Mouse (Mus musculus): ENCODE measurements at regions not wholly inside any gene's neighbourhood (a gene's known extent, or its start where the extent isn't known, plus 50 kb on each side); places are given as distances from the start of the nearest gene placed in this dataset.

- H3K36me3 ChIP-seq = no peaks in the 10 kb centered on the region
- H3K9me3 ChIP-seq = no peaks in the 10 kb centered on the region
- H3K27ac ChIP-seq = no peak overlapping the region
- H3K9ac ChIP-seq = no peak overlapping the region
- H3K4me1 ChIP-seq = 0 out of 2 replicates have a peak, but pooled peaks cover 5% of the 10 kb centered on the region
- WGBS = 89% methylated on average over 5 of the region's 5 CpGs
- H3K27me3 ChIP-seq = no peaks in the 10 kb centered on the region
- no peak for ATAC-seq (ENCODE audit: insufficient number of reproducible peaks, insufficient read depth, low FRiP score, low TSS enrichment, low read depth)
- no peak overlapping the region for H3K4me3 ChIP-seq
- no peak overlapping the region for H3K4me2 ChIP-seq
Observed at GRCm38 (mm10) chr2:170255997-170256396, 108.1 kb upstream of the Zfp217 start.

- no peak for ATAC-seq (ENCODE audit: insufficient number of reproducible peaks, insufficient read depth, low FRiP score, low TSS enrichment, low read depth)
Observed at GRCm38 (mm10) chr2:170255533-170255932, 107.6 kb upstream of the Zfp217 start.

DNA sequence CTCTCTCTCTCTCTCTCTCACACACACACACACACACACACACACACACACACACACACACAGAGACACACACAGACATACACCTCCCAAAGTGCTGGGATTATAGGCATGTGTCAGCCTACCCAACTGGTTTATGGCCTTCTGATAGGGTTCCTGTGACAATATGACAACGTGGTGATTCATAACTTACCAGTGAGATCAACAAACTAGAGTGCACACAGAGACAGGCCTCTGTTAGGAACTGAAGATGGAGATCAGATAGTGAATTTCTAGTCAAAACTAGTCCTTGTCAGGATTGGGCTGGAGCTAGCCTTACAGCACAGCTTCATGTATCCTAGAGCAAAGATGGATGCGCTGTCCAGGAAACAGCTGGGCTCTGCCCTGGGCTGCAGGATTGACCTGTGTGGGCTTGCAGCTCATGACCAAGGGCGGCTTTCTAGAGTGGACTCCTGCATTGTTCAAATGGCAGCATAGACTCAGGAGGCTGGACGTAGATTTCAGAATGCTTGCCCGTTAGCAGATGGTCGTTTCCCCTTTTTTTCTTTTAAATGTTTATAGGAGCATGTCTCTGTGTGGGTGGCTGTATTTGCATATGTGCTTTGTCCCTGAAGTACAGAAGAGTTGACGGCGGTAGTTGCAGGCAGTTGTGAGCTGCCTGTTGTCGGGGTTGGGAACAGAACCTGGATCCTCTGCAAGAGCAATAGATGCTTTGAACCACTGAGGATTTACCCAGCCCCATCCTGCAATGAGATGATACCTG lies 106.0 kb upstream of the Zfp217 start:
- no peaks in the 10 kb centered on the region for H3K27me3 ChIP-seq
- H3K4me3 ChIP-seq = no peak overlapping the region
- no peaks in the 10 kb centered on the region for H3K36me3 ChIP-seq
- H3K9ac ChIP-seq = no peak overlapping the region
- H3K9me3 ChIP-seq = no peaks in the 10 kb centered on the region
- H3K4me1 ChIP-seq = 0 out of 2 replicates have a peak, but pooled peaks cover 5% of the 10 kb centered on the region
- H3K27ac ChIP-seq = no peak overlapping the region
- no peak overlapping the region for H3K4me2 ChIP-seq
- no peak for ATAC-seq (ENCODE audit: insufficient number of reproducible peaks, insufficient read depth, low FRiP score, low TSS enrichment, low read depth)
- 80% methylated on average over 9 of the region's 9 CpGs for WGBS

More at GRCm38 (mm10) chr2:170255533-170255932, 107.6 kb upstream of the Zfp217 start:
- no peaks in the 10 kb centered on the region for H3K36me3 ChIP-seq
- no peaks in the 10 kb centered on the region for H3K27me3 ChIP-seq
- WGBS = 88% methylated on average over 2 of the region's 2 CpGs
- H3K4me3 ChIP-seq = no peak overlapping the region
- no peak overlapping the region for H3K9ac ChIP-seq
- H3K4me2 ChIP-seq = no peak overlapping the region
- no peaks in the 10 kb centered on the region for H3K9me3 ChIP-seq
- 0 out of 2 replicates have a peak, but pooled peaks cover 5% of the 10 kb centered on the region for H3K4me1 ChIP-seq
- no peak overlapping the region for H3K27ac ChIP-seq

DNA sequence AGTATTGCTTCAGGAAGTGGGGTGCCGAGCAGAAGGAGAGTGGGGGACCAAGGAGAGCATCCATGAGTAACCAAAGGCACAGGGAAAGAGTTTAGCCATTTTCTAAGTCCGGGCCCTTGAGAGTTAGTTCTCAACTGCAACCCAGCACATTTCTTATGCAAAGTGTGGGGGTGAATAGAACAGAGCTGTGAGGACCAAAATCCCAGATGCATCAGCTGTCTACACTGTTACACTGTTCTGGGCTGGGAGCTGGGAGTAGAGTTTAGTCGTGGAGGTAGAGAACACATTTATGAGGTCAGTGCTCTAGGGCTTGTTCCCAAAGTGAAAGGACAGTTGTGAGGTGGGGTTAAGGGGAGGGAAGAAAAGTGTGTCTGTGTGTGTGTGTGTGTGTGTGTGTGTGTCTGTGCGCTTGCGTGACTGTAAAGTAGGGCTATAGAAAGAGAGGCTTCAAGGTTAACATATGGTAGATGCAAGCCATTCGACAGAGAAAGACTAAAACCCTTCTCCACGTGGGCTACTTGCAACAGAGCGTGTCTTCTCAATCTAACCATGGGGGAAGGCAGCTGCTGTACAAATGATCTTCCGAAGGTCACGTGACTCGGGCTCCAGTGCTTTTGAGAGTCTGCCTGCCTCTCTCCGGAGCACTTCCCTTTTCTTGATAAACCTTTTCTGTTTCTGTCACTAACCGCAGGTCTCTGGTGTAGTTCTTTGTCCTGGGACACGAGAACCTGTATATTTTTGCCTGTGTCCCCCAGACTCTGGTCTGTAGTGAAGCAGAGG lies 104.5 kb upstream of the Zfp217 start:
- peaks cover 11% of the 10 kb centered on the region for H3K4me1 ChIP-seq
- no peak overlapping the region; the same call in 1 of the 2 replicates for H3K27ac ChIP-seq
- ATAC-seq (ENCODE audit: insufficient number of reproducible peaks, insufficient read depth, low FRiP score, low TSS enrichment, low read depth) = no peak
- no peaks in the 10 kb centered on the region for H3K36me3 ChIP-seq
- H3K9me3 ChIP-seq = no peaks in the 10 kb centered on the region
- no peak overlapping the region for H3K9ac ChIP-seq
- WGBS = 63% methylated on average over 14 of the region's 14 CpGs
- no peaks in the 10 kb centered on the region for H3K27me3 ChIP-seq
- no peak overlapping the region for H3K4me3 ChIP-seq
- no peak overlapping the region for H3K4me2 ChIP-seq

GRCm38 (mm10) chr2:170250680-170251079 lies 102.8 kb upstream of the Zfp217 start:
- 94% methylated on average over 2 of the region's 2 CpGs for WGBS

DNA sequence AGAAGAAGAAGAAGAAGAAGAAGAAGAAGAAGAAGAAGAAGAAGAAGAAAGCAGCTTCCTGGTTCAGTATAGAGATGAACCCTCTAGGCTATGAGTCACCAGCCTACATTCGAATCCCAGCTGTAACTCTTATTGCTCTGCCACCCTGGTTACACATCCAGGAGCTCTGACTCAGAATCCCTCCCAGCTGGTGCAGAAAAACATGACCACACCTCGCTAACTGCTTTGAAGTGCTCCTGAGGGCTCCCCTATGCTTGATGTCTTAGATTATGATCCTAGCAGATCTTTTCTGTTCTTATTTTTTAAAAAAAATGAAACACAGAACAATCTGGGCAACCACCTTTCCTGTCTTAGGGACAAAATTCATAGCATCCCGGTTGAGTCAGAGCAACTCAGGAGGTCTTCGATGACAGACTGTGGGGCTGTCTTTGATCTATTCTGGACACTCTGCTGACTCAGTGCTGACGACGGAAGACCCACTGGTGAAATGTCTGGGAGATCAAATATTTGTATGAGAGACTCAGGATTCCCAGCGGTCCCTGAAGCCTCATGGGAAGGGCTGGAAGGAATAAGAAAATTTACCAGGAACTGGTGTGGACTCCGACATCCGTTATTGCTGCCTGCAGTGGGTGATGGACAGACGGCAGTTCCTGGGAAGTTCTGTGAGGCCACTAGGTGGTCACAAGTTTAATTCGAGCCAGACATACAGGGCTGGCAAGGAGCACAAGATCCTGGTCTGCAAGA lies 100.0 kb upstream of the Zfp217 start:
- Histone ChIP-seq H3K36me3 (no peaks in the 10 kb centered on the region), H3K4me3 (no peak overlapping the region), H3K4me2 (no peak overlapping the region), H3K9ac (no peak overlapping the region), H3K4me1 (peaks cover 15% of the 10 kb centered on the region), H3K27ac (no peak overlapping the region), H3K27me3 (peaks cover 5% of the 10 kb centered on the region), H3K9me3 (no peaks in the 10 kb centered on the region)
- ATAC-seq (ENCODE audit: insufficient number of reproducible peaks, insufficient read depth, low FRiP score, low TSS enrichment, low read depth) = no peak
- 48% methylated on average over 11 of the region's 11 CpGs for WGBS

More at GRCm38 (mm10) chr2:170250680-170251079, 102.8 kb upstream of the Zfp217 start:
- Histone ChIP-seq H3K4me2 (no peak overlapping the region), H3K9me3 (no peaks in the 10 kb centered on the region), H3K27me3 (peaks cover 5% of the 10 kb centered on the region), H3K36me3 (no peaks in the 10 kb centered on the region), H3K4me3 (no peak overlapping the region), H3K4me1 (peaks cover 14% of the 10 kb centered on the region), H3K27ac (no peak overlapping the region), H3K9ac (no peak overlapping the region)
- no peak for ATAC-seq (ENCODE audit: insufficient number of reproducible peaks, insufficient read depth, low FRiP score, low TSS enrichment, low read depth)

- WGBS = 26% methylated on average over 12 of the region's 12 CpGs
- no peak for ATAC-seq (ENCODE audit: insufficient number of reproducible peaks, insufficient read depth, low FRiP score, low TSS enrichment, low read depth)
- H3K36me3 ChIP-seq = no peaks in the 10 kb centered on the region
- H3K9me3 ChIP-seq = no peaks in the 10 kb centered on the region
- no peak overlapping the region for H3K27ac ChIP-seq
- H3K27me3 ChIP-seq = peaks cover 5% of the 10 kb centered on the region
- no peak overlapping the region for H3K9ac ChIP-seq
- no peak overlapping the region for H3K4me2 ChIP-seq
- H3K4me3 ChIP-seq = no peak overlapping the region
- H3K4me1 ChIP-seq = peaks cover 9% of the 10 kb centered on the region
Observed at GRCm38 (mm10) chr2:170245637-170246341, 97.9 kb upstream of the Zfp217 start.

DNA sequence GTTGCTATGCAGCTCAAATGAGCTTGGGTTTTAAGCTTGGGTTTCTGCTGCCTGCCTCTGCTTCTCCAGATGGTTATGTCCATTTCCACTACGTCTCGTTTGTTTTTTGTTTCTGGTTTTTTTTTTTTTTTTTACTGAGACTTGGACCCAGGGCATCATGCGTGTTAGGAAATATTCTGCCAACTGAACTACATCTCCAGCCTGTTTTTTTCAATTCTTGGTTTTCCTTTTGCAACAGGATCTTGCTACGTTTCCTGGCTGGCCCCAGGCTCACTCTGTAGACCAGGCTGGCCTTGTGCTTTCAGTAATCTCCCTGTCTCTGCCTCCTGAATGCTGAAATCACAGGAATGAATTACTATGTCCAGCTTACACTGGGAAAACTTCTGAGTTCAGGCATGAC lies 96.2 kb upstream of the Zfp217 start:
- H3K27me3 ChIP-seq = peaks cover 5% of the 10 kb centered on the region
- H3K9ac ChIP-seq = no peak overlapping the region
- 57% methylated on average over 4 of the region's 4 CpGs for WGBS
- no peak for ATAC-seq (ENCODE audit: insufficient number of reproducible peaks, insufficient read depth, low FRiP score, low TSS enrichment, low read depth)
- no peaks in the 10 kb centered on the region for H3K36me3 ChIP-seq
- peaks cover 9% of the 10 kb centered on the region for H3K4me1 ChIP-seq
- no peak overlapping the region for H3K27ac ChIP-seq
- H3K9me3 ChIP-seq = no peaks in the 10 kb centered on the region
- H3K4me3 ChIP-seq = no peak overlapping the region
- no peak overlapping the region for H3K4me2 ChIP-seq

- no peak for ATAC-seq (ENCODE audit: insufficient number of reproducible peaks, insufficient read depth, low FRiP score, low TSS enrichment, low read depth)
- no peak overlapping the region for H3K27ac ChIP-seq
- no peaks in the 10 kb centered on the region for H3K36me3 ChIP-seq
- no peaks in the 10 kb centered on the region for H3K9me3 ChIP-seq
- WGBS = 82% methylated on average over 1 of the region's 1 CpGs
- H3K4me3 ChIP-seq = no peak overlapping the region
- H3K9ac ChIP-seq = no peak overlapping the region
- H3K27me3 ChIP-seq = no peaks in the 10 kb centered on the region
- 0 out of 2 replicates have a peak, but pooled peaks cover 4% of the 10 kb centered on the region for H3K4me1 ChIP-seq
- no peak overlapping the region for H3K4me2 ChIP-seq
Observed at GRCm38 (mm10) chr2:170237959-170238358, 90.1 kb upstream of the Zfp217 start.

DNA sequence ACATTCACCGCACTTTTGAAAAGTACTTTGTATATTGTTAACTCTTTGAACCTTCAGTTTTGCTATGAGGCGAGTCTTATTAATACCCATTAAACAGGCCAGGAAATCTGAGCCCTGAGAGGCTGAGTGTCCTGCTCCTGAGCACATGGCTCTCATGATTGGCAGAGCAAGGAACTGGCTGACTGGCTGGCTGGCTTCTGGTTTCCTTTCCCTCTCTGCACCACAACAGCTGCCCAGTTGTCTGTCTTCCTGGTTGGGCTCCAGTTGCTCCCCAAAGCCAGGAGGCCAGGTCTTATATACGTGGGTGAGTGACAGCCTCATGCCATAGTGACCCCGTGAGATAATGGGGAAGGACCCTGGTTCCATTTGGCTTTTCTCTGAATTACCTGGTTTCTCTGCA lies 85.5 kb upstream of the Zfp217 start:
- Histone ChIP-seq H3K27me3 (no peaks in the 10 kb centered on the region), H3K27ac (peak overlapping the region; percentile 29; the same call in 1 of the 2 replicates), H3K4me1 (0 out of 2 replicates have a peak, but pooled peaks cover 4% of the 10 kb centered on the region), H3K9me3 (0 out of 2 replicates have a peak, but pooled peaks cover under 1% of the 10 kb centered on the region), H3K4me2 (no peak overlapping the region), H3K9ac (no peak overlapping the region), H3K4me3 (no peak overlapping the region), H3K36me3 (no peaks in the 10 kb centered on the region)
- 69% methylated on average over 4 of the region's 4 CpGs for WGBS
- no peak for ATAC-seq (ENCODE audit: insufficient number of reproducible peaks, insufficient read depth, low FRiP score, low TSS enrichment, low read depth)

Data from embryonic facial prominence, embryonic 13.5 days (tissue).